Mouse (Mus musculus) heart, embryonic 13.5 days (tissue): ENCODE data around the gene Cyp2d26. TPM values are rescaled to one million over a fixed set of nuclear protein-coding genes. Genes with fewer than 3 reads are reported as not detected.

Experiments
- ATAC-seq: fragments of 200-750 bp; cut with Nextera tagmentation; 2 replicates; pipeline ENCODE4 v1.8.0; 2017; ENCODE audit warnings: moderate TSS enrichment; ENCODE audit not compliant: insufficient number of reproducible peaks, low FRiP score, low TSS enrichment; ENCODE audit errors: extremely low read depth
- H3K27ac ChIP-seq: fragments of 300-500 bp; sonication (generic); replicated peaks from 2 replicates; pipeline ENCODE4 v1.5.1; 2015; ENCODE audit warnings: moderate library complexity, mild to moderate bottlenecking, inconsistent platforms
- H3K27me3 ChIP-seq: fragments of 300-500 bp; sonication (generic); replicated peaks from 2 replicates; pipeline ENCODE4 v1.6.1; 2015; ENCODE audit warnings: mild to moderate bottlenecking, inconsistent platforms
- H3K36me3 ChIP-seq: fragments of 300-500 bp; sonication (generic); 2 replicates; pipeline ENCODE4 v1.6.1; 2015; ENCODE audit warnings: mild to moderate bottlenecking, inconsistent platforms
- H3K4me1 ChIP-seq: fragments of 300-500 bp; sonication (generic); 2 replicates; pipeline ENCODE4 v1.6.1; 2015; ENCODE audit warnings: inconsistent platforms
- H3K4me2 ChIP-seq: fragments of 300-500 bp; sonication (generic); 2 replicates; pipeline ENCODE4 v1.6.1; 2015; ENCODE audit warnings: inconsistent platforms, mild to moderate bottlenecking, moderate library complexity
- H3K4me3 ChIP-seq: fragments of 300-500 bp; sonication (generic); 2 replicates; pipeline ENCODE4 v1.5.1; 2015; ENCODE audit warnings: moderate library complexity, mild to moderate bottlenecking, inconsistent platforms
- H3K9ac ChIP-seq: fragments of 300-500 bp; sonication (generic); 2 replicates; pipeline ENCODE4 v1.6.1; 2015; ENCODE audit warnings: inconsistent platforms, mild to moderate bottlenecking, moderate library complexity
- H3K9me3 ChIP-seq: fragments of 300-500 bp; sonication (generic); 2 replicates; pipeline ENCODE4 v1.6.1; 2016; ENCODE audit warnings: inconsistent platforms
- WGBS: fragments of 180-500 bp; shearing (Covaris S2); methylation state at CpG from one replicate; pipeline ENCODE4 v1.1.7; 2015; ENCODE audit warnings: mixed read lengths; 5-methylcytosine and 5-hydroxymethylcytosine counted together
- microRNA-seq: library from miRNA; unstranded; fragments of <30 nt; microRNA quantifications from one replicate; pipeline ENCODE4, GENCODE M21; 2016
- polyA plus RNA-seq: library from polyadenylated mRNA; unstranded; fragments of >200 nt; fragmentation: Nextera tagmentation; extraction: Ambion mirVana; gene quantifications from 2 replicates; pipeline ENCODE4 v1.2.1, GENCODE M21; 2015

The Cyp2d26 gene
- polyA plus RNA-seq, 1 experiment from 2014 or later, result not detected

- H3K4me2 ChIP-seq, result no peak overlapping the region
- no peak overlapping the region for H3K27ac ChIP-seq
- no peaks in the 10 kb centered on the region for H3K27me3 ChIP-seq
- WGBS, result 34% methylated on average over 1 of the region's 1 CpGs
- ATAC-seq, result no peak
- H3K36me3 ChIP-seq, result no peaks in the 10 kb centered on the region
- H3K9ac ChIP-seq, result no peak overlapping the region
- H3K4me3 ChIP-seq, result no peak overlapping the region
- peaks cover 13% of the 10 kb centered on the region; the same call in 1 of the 2 replicates for H3K9me3 ChIP-seq
- H3K4me1 ChIP-seq, result no peaks in the 10 kb centered on the region
Measured at GRCm38 (mm10) chr15:82748141-82748540, 46.0 kb downstream of the Cyp2d26 start.

- Histone ChIP-seq H3K4me3 (no peak overlapping the region), H3K9ac (no peak overlapping the region), H3K9me3 (peaks cover 13% of the 10 kb centered on the region; the same call in 1 of the 2 replicates), H3K36me3 (no peaks in the 10 kb centered on the region), H3K27me3 (no peaks in the 10 kb centered on the region), H3K27ac (no peak overlapping the region), H3K4me1 (no peaks in the 10 kb centered on the region), H3K4me2 (no peak overlapping the region)
- WGBS, result 43% methylated on average over 1 of the region's 1 CpGs
- ATAC-seq, result no peak
Measured at GRCm38 (mm10) chr15:82747516-82747915, 46.6 kb downstream of the Cyp2d26 start.

Small RNAs within 50 kb of the gene (microRNA-seq; reads per million reads assigned to microRNA genes)
- gene Gm27618, result not detected

Other genes with a start within 250 kb of the Cyp2d26 start
- not detected in 2 replicates for gene Cyp2d12, start 239.2 kb downstream of the Cyp2d26 start, polyA plus RNA-seq
- gene Cyp2d34, start 173.3 kb downstream of the Cyp2d26 start, polyA plus RNA-seq, result not detected in 2 replicates
- not detected in 2 replicates for gene Cyp2d40, start 30.1 kb downstream of the Cyp2d26 start, polyA plus RNA-seq
- gene Tcf20, start 193.6 kb upstream of the Cyp2d26 start, polyA plus RNA-seq, result 4.6 and 4.8 TPM in 2 replicates
- 2.0 and 2.1 TPM in 2 replicates for gene Nfam1, start 239.0 kb upstream of the Cyp2d26 start, polyA plus RNA-seq